Mouse (Mus musculus) spleen, adult 2 months (tissue): Measurements from ENCODE around the gene Lsm12.

ENCODE experiments used
- CTCF ChIP-seq: fragments of 200-500 bp; IDR thresholded peaks from 2 replicates; pipeline ENCODE4 v1.5.1; 2011; ENCODE audit warnings: mild to moderate bottlenecking, inconsistent platforms; ENCODE audit not compliant: insufficient read depth, insufficient read length, insufficient replicate concordance; ENCODE audit errors: extremely low read depth
- POLR2A ChIP-seq: fragments of 200-500 bp; IDR thresholded peaks from 2 replicates; pipeline ENCODE4 v1.6.1; 2011; ENCODE audit warnings: low read depth, low read length, inconsistent platforms

- TF ChIP-seq POLR2A: no peak
- TF ChIP-seq CTCF: no peak
Measured at GRCm38 (mm10) chr11:102186235-102186634, 1.1 kb upstream of the Lsm12 start.
